Mouse (Mus musculus): ENCODE results near the gene Kdelr3. TPM values are rescaled to one million over a fixed set of nuclear protein-coding genes. Genes with fewer than 3 reads are reported as not detected.

Gene Kdelr3
- 2.0 and 3.4 TPM in 2 replicates for polyA plus RNA-seq (2012; rRNA removed)

GRCm38 (mm10) chr15:79516171-79517096 is at the start of gene Kdelr3:
Gene Kdelr3 (plus strand): TSS chr15:79516411.
- peak within 1 kb of the TSS; percentile 33 for H3K4me3 ChIP-seq (ENCODE audit: control insufficient read depth, insufficient read depth, low read length)
- no peak within 1 kb of the TSS for H3K27ac ChIP-seq (ENCODE audit: control insufficient read depth, insufficient read depth, low read length)
- WGBS, result 4% methylated on average over 71 of the region's 71 CpGs
- DNase-seq, result peak; percentile 12
- peaks cover 19% of the 10 kb centered on the region for H3K4me1 ChIP-seq (replicated peaks; ENCODE audit: control insufficient read depth, insufficient read depth, low read length)
- H3K27me3 ChIP-seq (ENCODE audit: control insufficient read depth, insufficient read depth, low read length), result peaks cover 9% of the 10 kb centered on the region; the same call in 1 of the 2 replicates
- TF ChIP-seq POLR2A (IDR thresholded peaks at IDR 0.05; ENCODE audit: control insufficient read depth, extremely low read depth, insufficient read depth, low read length, poor library complexity) (no peak), CTCF (IDR thresholded peaks at IDR 0.05; ENCODE audit: borderline replicate concordance, control insufficient read depth, extremely low read depth, insufficient read depth, low read length, poor library complexity) (0 out of 2 replicates have a peak, but pooled peaks have one; percentile 17)
- H3K36me3 ChIP-seq (ENCODE audit: control insufficient read depth, insufficient read depth, low read length), result no peaks in the 10 kb centered on the region

GRCm38 (mm10) chr15:79466601-79467286 is 49.5 kb upstream of the Kdelr3 start:
- Histone ChIP-seq H3K4me3 (ENCODE audit: control insufficient read depth, insufficient read depth, low read length) (no peak overlapping the region), H3K4me1 (replicated peaks; ENCODE audit: control insufficient read depth, insufficient read depth, low read length) (no peaks in the 10 kb centered on the region), H3K36me3 (ENCODE audit: control insufficient read depth, insufficient read depth, low read length) (no peaks in the 10 kb centered on the region), H3K27ac (ENCODE audit: control insufficient read depth, insufficient read depth, low read length) (no peak overlapping the region), H3K27me3 (ENCODE audit: control insufficient read depth, insufficient read depth, low read length) (no peaks in the 10 kb centered on the region; the same call in 1 of the 2 replicates)
- no peak for TF ChIP-seq POLR2A (IDR thresholded peaks at IDR 0.05; ENCODE audit: control insufficient read depth, extremely low read depth, insufficient read depth, low read length, poor library complexity)
- peak; percentile 98 for TF ChIP-seq CTCF (IDR thresholded peaks at IDR 0.05; ENCODE audit: borderline replicate concordance, control insufficient read depth, extremely low read depth, insufficient read depth, low read length, poor library complexity)
- DNase-seq, result peak; percentile 84
- 12% methylated on average over 18 of the region's 18 CpGs for WGBS

GRCm38 (mm10) chr15:79469577-79469976 is 46.6 kb upstream of the Kdelr3 start:
- Histone ChIP-seq H3K4me3 (ENCODE audit: control insufficient read depth, insufficient read depth, low read length) (no peak overlapping the region), H3K27ac (ENCODE audit: control insufficient read depth, insufficient read depth, low read length) (no peak overlapping the region), H3K36me3 (ENCODE audit: control insufficient read depth, insufficient read depth, low read length) (no peaks in the 10 kb centered on the region), H3K27me3 (ENCODE audit: control insufficient read depth, insufficient read depth, low read length) (no peaks in the 10 kb centered on the region; the same call in 1 of the 2 replicates), H3K4me1 (replicated peaks; ENCODE audit: control insufficient read depth, insufficient read depth, low read length) (no peaks in the 10 kb centered on the region)
- no peak for DNase-seq
- TF ChIP-seq POLR2A (IDR thresholded peaks at IDR 0.05; ENCODE audit: control insufficient read depth, extremely low read depth, insufficient read depth, low read length, poor library complexity) (no peak), CTCF (IDR thresholded peaks at IDR 0.05; ENCODE audit: borderline replicate concordance, control insufficient read depth, extremely low read depth, insufficient read depth, low read length, poor library complexity) (no peak)
- 72% methylated on average over 5 of the region's 5 CpGs for WGBS

- H3K36me3 ChIP-seq (ENCODE audit: control insufficient read depth, insufficient read depth, low read length), result no peaks in the 10 kb centered on the region
- H3K27ac ChIP-seq (ENCODE audit: control insufficient read depth, insufficient read depth, low read length), result no peak overlapping the region
- H3K27me3 ChIP-seq (ENCODE audit: control insufficient read depth, insufficient read depth, low read length), result no peaks in the 10 kb centered on the region; the same call in 1 of the 2 replicates
- H3K4me1 ChIP-seq (replicated peaks; ENCODE audit: control insufficient read depth, insufficient read depth, low read length), result no peaks in the 10 kb centered on the region
- WGBS, result 40% methylated on average over 17 of the region's 17 CpGs
- DNase-seq, result no peak
- H3K4me3 ChIP-seq (ENCODE audit: control insufficient read depth, insufficient read depth, low read length), result no peak overlapping the region
- TF ChIP-seq CTCF (IDR thresholded peaks at IDR 0.05; ENCODE audit: borderline replicate concordance, control insufficient read depth, extremely low read depth, insufficient read depth, low read length, poor library complexity), result no peak
- no peak for TF ChIP-seq POLR2A (IDR thresholded peaks at IDR 0.05; ENCODE audit: control insufficient read depth, extremely low read depth, insufficient read depth, low read length, poor library complexity)
These were observed 45.6 kb upstream of the Kdelr3 start for GRCm38 (mm10) chr15:79470583-79470982.

- Histone ChIP-seq H3K27ac (ENCODE audit: control insufficient read depth, insufficient read depth, low read length) (no peak overlapping the region), H3K4me1 (replicated peaks; ENCODE audit: control insufficient read depth, insufficient read depth, low read length) (no peaks in the 10 kb centered on the region), H3K4me3 (ENCODE audit: control insufficient read depth, insufficient read depth, low read length) (no peak overlapping the region), H3K36me3 (ENCODE audit: control insufficient read depth, insufficient read depth, low read length) (no peaks in the 10 kb centered on the region), H3K27me3 (ENCODE audit: control insufficient read depth, insufficient read depth, low read length) (no peaks in the 10 kb centered on the region; the same call in 1 of the 2 replicates)
- DNase-seq, result no peak
- WGBS, result 80% methylated on average over 10 of the region's 10 CpGs
- TF ChIP-seq CTCF (IDR thresholded peaks at IDR 0.05; ENCODE audit: borderline replicate concordance, control insufficient read depth, extremely low read depth, insufficient read depth, low read length, poor library complexity) (no peak), POLR2A (IDR thresholded peaks at IDR 0.05; ENCODE audit: control insufficient read depth, extremely low read depth, insufficient read depth, low read length, poor library complexity) (no peak)
These were observed 45.1 kb upstream of the Kdelr3 start for GRCm38 (mm10) chr15:79471095-79471494.

GRCm38 (mm10) chr15:79473042-79473441 is 43.2 kb upstream of the Kdelr3 start:
- 85% methylated on average over 5 of the region's 5 CpGs for WGBS
- TF ChIP-seq CTCF (IDR thresholded peaks at IDR 0.05; ENCODE audit: borderline replicate concordance, control insufficient read depth, extremely low read depth, insufficient read depth, low read length, poor library complexity) (no peak), POLR2A (IDR thresholded peaks at IDR 0.05; ENCODE audit: control insufficient read depth, extremely low read depth, insufficient read depth, low read length, poor library complexity) (no peak)
- Histone ChIP-seq H3K4me3 (ENCODE audit: control insufficient read depth, insufficient read depth, low read length) (no peak overlapping the region), H3K4me1 (replicated peaks; ENCODE audit: control insufficient read depth, insufficient read depth, low read length) (no peaks in the 10 kb centered on the region), H3K27me3 (ENCODE audit: control insufficient read depth, insufficient read depth, low read length) (no peaks in the 10 kb centered on the region; the same call in 1 of the 2 replicates), H3K27ac (ENCODE audit: control insufficient read depth, insufficient read depth, low read length) (no peak overlapping the region), H3K36me3 (ENCODE audit: control insufficient read depth, insufficient read depth, low read length) (no peaks in the 10 kb centered on the region)
- peak; percentile 11 for DNase-seq

All from thymus, adult 2 months (tissue).